Mouse (Mus musculus): Measurements from ENCODE around the gene Nxpe5. TPM values are rescaled to one million over a fixed set of nuclear protein-coding genes. Genes with fewer than 3 reads are reported as not detected.
A peak's percentile ranks its signal among the peaks of the same experiment; 100 is the strongest.

Gene Nxpe5
- polyA plus RNA-seq, 1 experiment from 2014 or later: not detected

DNA sequence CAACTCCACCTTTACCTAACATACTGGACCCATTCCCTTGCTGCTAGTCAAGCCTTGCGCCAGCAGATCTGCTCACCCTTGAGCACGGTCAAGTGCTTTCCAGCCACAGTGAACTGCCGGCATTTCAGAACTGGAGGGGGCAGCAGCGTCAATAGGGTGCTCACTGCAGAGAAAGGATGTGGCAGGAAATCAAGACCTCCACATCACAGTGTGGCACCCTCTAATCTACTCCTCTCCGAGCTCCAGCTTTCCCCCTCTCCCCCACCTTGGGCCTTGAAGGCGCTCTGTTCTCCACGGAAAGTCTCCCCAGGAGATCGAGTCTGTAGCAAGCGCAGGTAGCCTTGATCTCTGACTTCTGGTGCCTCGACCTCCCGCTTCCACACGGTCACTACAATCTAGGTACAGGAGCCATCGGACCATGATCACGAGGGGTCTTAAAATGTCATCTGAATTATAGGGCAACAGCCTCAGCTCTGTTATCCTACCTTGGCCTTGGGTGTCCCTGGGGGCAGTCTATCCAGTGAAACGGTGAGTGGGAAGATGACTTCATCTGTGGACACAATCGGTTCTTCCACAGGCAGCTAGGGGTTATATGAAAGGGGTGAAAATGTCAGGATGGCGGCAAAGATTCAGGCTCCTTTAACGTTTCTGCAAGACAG lies 37.0 kb downstream of the Nxpe5 start:
- Histone ChIP-seq H3K4me3 (ENCODE audit: low read depth, low read length) (peak overlapping the region; percentile 98), H3K36me3 (ENCODE audit: control insufficient read depth, insufficient read depth, low read length) (peaks cover 48% of the 10 kb centered on the region), H3K9me3 (ENCODE audit: control insufficient read depth, low read length) (no peaks in the 10 kb centered on the region), H3K4me1 (ENCODE audit: control insufficient read depth, insufficient read depth, low read length) (peaks cover 14% of the 10 kb centered on the region), H3K4me2 (ENCODE audit: low read depth, low read length) (peak overlapping the region; percentile 94), H3K27me3 (replicated peaks; ENCODE audit: control insufficient read depth, insufficient read depth, low read length) (no peaks in the 10 kb centered on the region), H3K9ac (ENCODE audit: low read depth, low read length) (peak overlapping the region; percentile 92), H3K27ac (replicated peaks; ENCODE audit: low read depth, low read length) (no peak overlapping the region)
- DNase-seq (ENCODE audit: low spot score) (no peak), ATAC-seq (ENCODE audit: low read depth) (no peak)
- 60% methylated on average over 18 of the region's 18 CpGs for WGBS

GRCm38 (mm10) chr5:138263260-138264206 lies 37.8 kb downstream of the Nxpe5 start, which contains the start of gene BC037034:
Gene BC037034, minus strand, starts transcription at chr5:138264033.
- ATAC-seq (ENCODE audit: low read depth): peak; percentile 94
- peak; percentile 96 for DNase-seq (ENCODE audit: low spot score)
- peaks cover 14% of the 10 kb centered on the region for H3K4me1 ChIP-seq (ENCODE audit: control insufficient read depth, insufficient read depth, low read length)
- H3K9ac ChIP-seq (ENCODE audit: low read depth, low read length): peak within 1 kb of the TSS; percentile 92
- H3K4me3 ChIP-seq (ENCODE audit: low read depth, low read length): peak within 1 kb of the TSS; percentile 98
- H3K27me3 ChIP-seq (replicated peaks; ENCODE audit: control insufficient read depth, insufficient read depth, low read length): no peaks in the 10 kb centered on the region
- peak within 1 kb of the TSS; percentile 94 for H3K4me2 ChIP-seq (ENCODE audit: low read depth, low read length)
- H3K36me3 ChIP-seq (ENCODE audit: control insufficient read depth, insufficient read depth, low read length): peaks cover 48% of the 10 kb centered on the region
- H3K9me3 ChIP-seq (ENCODE audit: control insufficient read depth, low read length): no peaks in the 10 kb centered on the region
- H3K27ac ChIP-seq (replicated peaks; ENCODE audit: low read depth, low read length): peak within 1 kb of the TSS; percentile 75
- WGBS: under 1% methylated on average over 43 of the region's 71 CpGs

DNA sequence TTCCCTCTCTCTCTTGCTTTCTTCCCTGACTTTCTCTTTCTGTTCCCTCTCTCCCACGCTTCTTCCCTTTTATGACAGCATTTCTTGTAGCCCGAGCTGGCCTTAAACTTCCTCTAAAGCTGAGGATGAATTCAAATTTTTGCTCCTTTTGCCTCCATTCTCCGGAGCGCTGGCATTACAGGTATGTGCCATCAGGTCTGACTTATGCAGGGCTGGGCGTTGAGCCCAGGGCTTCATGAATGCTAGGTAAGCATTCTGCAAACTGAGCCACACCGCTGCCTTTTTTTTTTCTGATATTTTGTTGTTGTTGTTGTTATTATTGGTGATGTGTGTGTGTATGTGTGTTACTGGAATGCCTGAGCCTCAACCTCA lies 38.5 kb downstream of the Nxpe5 start:
- WGBS: 12% methylated on average over 6 of the region's 6 CpGs
- H3K4me3 ChIP-seq (ENCODE audit: low read depth, low read length): peak overlapping the region; percentile 98
- no peak for DNase-seq (ENCODE audit: low spot score)
- no peaks in the 10 kb centered on the region for H3K27me3 ChIP-seq (replicated peaks; ENCODE audit: control insufficient read depth, insufficient read depth, low read length)
- H3K27ac ChIP-seq (replicated peaks; ENCODE audit: low read depth, low read length): peak overlapping the region; percentile 75
- peaks cover 44% of the 10 kb centered on the region for H3K36me3 ChIP-seq (ENCODE audit: control insufficient read depth, insufficient read depth, low read length)
- peaks cover 14% of the 10 kb centered on the region for H3K4me1 ChIP-seq (ENCODE audit: control insufficient read depth, insufficient read depth, low read length)
- no peaks in the 10 kb centered on the region for H3K9me3 ChIP-seq (ENCODE audit: control insufficient read depth, low read length)
- peak overlapping the region; percentile 94 for H3K4me2 ChIP-seq (ENCODE audit: low read depth, low read length)
- H3K9ac ChIP-seq (ENCODE audit: low read depth, low read length): peak overlapping the region; percentile 92
- no peak for ATAC-seq (ENCODE audit: low read depth)

DNA sequence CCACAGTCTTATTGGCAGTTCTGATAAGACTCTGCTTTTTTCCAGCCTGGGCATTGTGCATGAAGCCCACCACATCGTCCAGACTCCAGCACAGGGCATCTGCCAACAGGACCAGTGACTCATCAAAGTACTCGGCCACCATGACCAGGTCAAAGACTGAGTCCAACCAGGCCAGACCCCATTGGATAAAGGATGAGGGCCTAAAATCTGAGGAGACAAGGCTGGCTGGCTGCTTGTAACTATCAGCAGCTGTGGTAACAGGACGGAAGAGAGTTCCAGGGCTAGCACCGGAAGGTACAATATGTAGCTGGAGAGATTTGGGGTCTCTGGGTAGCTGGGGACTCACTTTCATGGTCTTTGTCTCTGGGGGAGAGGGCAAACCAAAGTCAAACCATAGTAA lies 40.0 kb downstream of the Nxpe5 start:
- no peak overlapping the region for H3K27ac ChIP-seq (replicated peaks; ENCODE audit: low read depth, low read length)
- no peak overlapping the region for H3K4me2 ChIP-seq (ENCODE audit: low read depth, low read length)
- H3K4me3 ChIP-seq (ENCODE audit: low read depth, low read length): no peak overlapping the region
- ATAC-seq (ENCODE audit: low read depth) (no peak), DNase-seq (ENCODE audit: low spot score) (no peak)
- H3K4me1 ChIP-seq (ENCODE audit: control insufficient read depth, insufficient read depth, low read length): peaks cover 14% of the 10 kb centered on the region
- H3K27me3 ChIP-seq (replicated peaks; ENCODE audit: control insufficient read depth, insufficient read depth, low read length): no peaks in the 10 kb centered on the region
- no peak overlapping the region for H3K9ac ChIP-seq (ENCODE audit: low read depth, low read length)
- no peaks in the 10 kb centered on the region for H3K9me3 ChIP-seq (ENCODE audit: control insufficient read depth, low read length)
- 97% methylated on average over 4 of the region's 4 CpGs for WGBS
- peaks cover 29% of the 10 kb centered on the region for H3K36me3 ChIP-seq (ENCODE audit: control insufficient read depth, insufficient read depth, low read length)

DNA sequence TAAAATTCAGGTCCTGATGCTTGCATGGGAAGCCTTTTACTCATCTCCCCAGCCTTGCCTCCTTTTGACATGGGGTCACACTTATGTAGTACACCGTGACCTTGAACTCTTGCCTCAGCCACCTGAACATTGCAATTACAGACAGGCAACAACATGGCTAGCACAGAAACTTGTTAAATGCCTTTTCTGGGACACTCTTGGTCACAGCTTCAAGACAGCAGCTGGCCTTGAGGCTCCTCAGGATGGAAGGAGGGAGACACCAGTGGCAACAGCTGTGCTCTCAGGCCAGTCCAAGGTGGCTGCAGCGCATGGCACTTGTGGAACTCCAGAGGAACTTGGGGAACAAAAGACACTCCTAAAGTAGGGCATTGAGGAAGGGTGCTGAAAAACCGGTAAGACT lies 41.4 kb downstream of the Nxpe5 start:
- 81% methylated on average over 3 of the region's 3 CpGs for WGBS
- ATAC-seq (ENCODE audit: low read depth): no peak

DNA sequence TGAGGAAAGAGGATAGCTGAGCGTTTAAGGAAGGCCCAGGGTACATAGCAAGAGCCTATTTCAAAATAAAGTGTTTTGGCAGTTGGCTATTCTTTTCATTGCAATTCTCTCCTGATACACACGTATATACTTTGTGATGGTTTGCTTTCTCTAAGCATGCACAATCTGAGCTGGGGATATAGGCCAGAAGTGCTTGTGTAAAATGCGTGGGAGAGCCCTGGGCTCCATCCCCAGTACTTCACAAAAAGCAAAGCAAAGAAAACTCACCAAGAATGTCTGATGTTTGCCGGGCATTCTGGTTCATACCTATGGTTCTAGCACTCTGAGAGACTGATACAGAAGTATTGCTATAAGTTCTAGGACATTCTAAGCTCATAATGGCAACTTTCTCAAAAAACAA lies 43.3 kb downstream of the Nxpe5 start:
- Histone ChIP-seq H3K4me3 (ENCODE audit: low read depth, low read length) (no peak overlapping the region), H3K27ac (replicated peaks; ENCODE audit: low read depth, low read length) (no peak overlapping the region), H3K9me3 (ENCODE audit: control insufficient read depth, low read length) (no peaks in the 10 kb centered on the region), H3K27me3 (replicated peaks; ENCODE audit: control insufficient read depth, insufficient read depth, low read length) (no peaks in the 10 kb centered on the region), H3K9ac (ENCODE audit: low read depth, low read length) (no peak overlapping the region), H3K36me3 (ENCODE audit: control insufficient read depth, insufficient read depth, low read length) (peaks cover 12% of the 10 kb centered on the region; the same call in 1 of the 2 replicates), H3K4me2 (ENCODE audit: low read depth, low read length) (no peak overlapping the region), H3K4me1 (ENCODE audit: control insufficient read depth, insufficient read depth, low read length) (peaks cover 9% of the 10 kb centered on the region)
- no peak for DNase-seq (ENCODE audit: low spot score)
- 75% methylated on average over 4 of the region's 4 CpGs for WGBS
- no peak for ATAC-seq (ENCODE audit: low read depth)

More for the DNA sequence above, 41.4 kb downstream of the Nxpe5 start:
- Histone ChIP-seq H3K4me1 (ENCODE audit: control insufficient read depth, insufficient read depth, low read length) (peaks cover 18% of the 10 kb centered on the region), H3K9ac (ENCODE audit: low read depth, low read length) (no peak overlapping the region), H3K4me3 (ENCODE audit: low read depth, low read length) (no peak overlapping the region), H3K9me3 (ENCODE audit: control insufficient read depth, low read length) (no peaks in the 10 kb centered on the region), H3K4me2 (ENCODE audit: low read depth, low read length) (no peak overlapping the region), H3K27me3 (replicated peaks; ENCODE audit: control insufficient read depth, insufficient read depth, low read length) (no peaks in the 10 kb centered on the region), H3K27ac (replicated peaks; ENCODE audit: low read depth, low read length) (no peak overlapping the region), H3K36me3 (ENCODE audit: control insufficient read depth, insufficient read depth, low read length) (peaks cover 14% of the 10 kb centered on the region)
- no peak for DNase-seq (ENCODE audit: low spot score)

DNA sequence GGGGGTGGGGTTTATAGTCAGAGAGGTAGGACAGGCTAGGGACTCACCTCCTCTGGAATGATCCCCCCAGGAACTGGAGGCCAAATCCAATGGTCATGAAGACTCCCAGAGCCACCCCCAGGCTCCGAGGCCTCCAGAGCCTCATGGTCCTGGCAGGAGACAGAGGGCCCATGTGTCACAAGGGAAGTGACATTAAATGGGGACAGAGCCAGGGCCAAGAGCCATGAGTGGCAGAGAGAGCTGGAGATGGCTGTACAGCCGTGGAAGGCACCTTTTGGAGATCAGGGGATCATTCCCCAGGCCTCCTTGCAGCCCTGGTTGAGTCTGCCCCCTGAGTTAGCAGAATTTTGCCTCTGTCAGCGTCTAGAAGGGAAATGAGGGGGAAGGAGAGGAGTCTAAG lies 45.5 kb downstream of the Nxpe5 start:
- H3K4me3 ChIP-seq (ENCODE audit: low read depth, low read length): no peak overlapping the region
- no peaks in the 10 kb centered on the region for H3K27me3 ChIP-seq (replicated peaks; ENCODE audit: control insufficient read depth, insufficient read depth, low read length)
- H3K36me3 ChIP-seq (ENCODE audit: control insufficient read depth, insufficient read depth, low read length): peaks cover 12% of the 10 kb centered on the region; the same call in 1 of the 2 replicates
- no peak for ATAC-seq (ENCODE audit: low read depth)
- no peak overlapping the region for H3K9ac ChIP-seq (ENCODE audit: low read depth, low read length)
- WGBS: 55% methylated on average over 3 of the region's 3 CpGs
- no peaks in the 10 kb centered on the region for H3K9me3 ChIP-seq (ENCODE audit: control insufficient read depth, low read length)
- H3K4me1 ChIP-seq (ENCODE audit: control insufficient read depth, insufficient read depth, low read length): peaks cover 16% of the 10 kb centered on the region
- no peak for DNase-seq (ENCODE audit: low spot score)
- no peak overlapping the region for H3K27ac ChIP-seq (replicated peaks; ENCODE audit: low read depth, low read length)
- no peak overlapping the region for H3K4me2 ChIP-seq (ENCODE audit: low read depth, low read length)

DNA sequence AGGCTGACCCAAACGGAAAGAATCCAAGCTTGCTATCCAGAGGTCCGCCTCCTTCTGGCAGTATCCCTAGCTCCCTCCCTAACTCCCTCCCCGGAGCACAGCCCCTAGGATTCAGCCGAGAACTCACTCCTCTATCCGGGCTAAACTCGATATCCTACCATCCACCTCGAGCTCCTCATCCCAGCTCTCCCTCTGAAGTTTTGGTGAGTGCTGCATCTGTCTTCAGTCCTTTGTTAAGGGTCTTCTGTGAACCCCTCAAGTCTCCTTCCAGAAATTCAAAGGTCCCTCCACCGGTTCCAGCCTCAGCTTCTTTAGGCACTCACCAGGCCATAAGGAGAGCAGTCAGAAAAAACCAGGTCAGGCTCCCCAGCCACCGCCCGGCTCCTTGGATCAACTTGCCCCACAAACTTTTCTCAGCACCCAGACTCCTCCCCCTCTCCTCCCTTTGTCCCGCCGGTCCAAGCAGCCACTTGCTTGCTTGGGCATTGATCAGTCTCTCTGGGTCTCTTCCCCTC lies 46.8 kb downstream of the Nxpe5 start, which contains the start of gene Gal3st4:
Gal3st4 (minus strand) TSS at position 432 of the 515 bp plus-strand sequence.
- Histone ChIP-seq H3K4me2 (ENCODE audit: low read depth, low read length) (peak within 1 kb of the TSS; percentile 41), H3K4me3 (ENCODE audit: low read depth, low read length) (peak within 1 kb of the TSS; percentile 24), H3K36me3 (ENCODE audit: control insufficient read depth, insufficient read depth, low read length) (peaks cover 20% of the 10 kb centered on the region), H3K9ac (ENCODE audit: low read depth, low read length) (peak within 1 kb of the TSS; percentile 53), H3K27ac (replicated peaks; ENCODE audit: low read depth, low read length) (peak within 1 kb of the TSS; percentile 61), H3K4me1 (ENCODE audit: control insufficient read depth, insufficient read depth, low read length) (peaks cover 16% of the 10 kb centered on the region), H3K9me3 (ENCODE audit: control insufficient read depth, low read length) (no peaks in the 10 kb centered on the region), H3K27me3 (replicated peaks; ENCODE audit: control insufficient read depth, insufficient read depth, low read length) (no peaks in the 10 kb centered on the region)
- DNase-seq (ENCODE audit: low spot score) (peak; percentile 63), ATAC-seq (ENCODE audit: low read depth) (peak; percentile 64)
- 1% methylated on average over 12 of the region's 12 CpGs for WGBS

Measured in embryonic facial prominence, embryonic 14.5 days (tissue).